Mouse (Mus musculus): ENCODE results near the gene Uspl1. TPM values are rescaled to one million over a fixed set of nuclear protein-coding genes. Genes with fewer than 3 reads are reported as not detected.
A peak's percentile ranks its signal among the peaks of the same experiment; 100 is the strongest.

Uspl1 gene
- total RNA-seq, 2 experiments from 2014 or later, result 22.9 to 23.4 TPM

GRCm38 (mm10) chr5:149247047-149247904 lies 63.1 kb downstream of the Uspl1 start:
- no peak for DNase-seq
- intact Hi-C loops (cut with DNase I), result no loop called here

GRCm38 (mm10) chr5:149252303-149252702 lies 68.2 kb downstream of the Uspl1 start:
- DNase-seq, result no peak
- intact Hi-C loops (cut with DNase I), result no loop called here

- DNase-seq, result no peak
- intact Hi-C loops (cut with DNase I), result no loop called here
Observed at GRCm38 (mm10) chr5:149253491-149253890, 69.3 kb downstream of the Uspl1 start.

- intact Hi-C loops (cut with DNase I), result no loop called here
- no peak for DNase-seq
Observed at GRCm38 (mm10) chr5:149255522-149255921, 71.4 kb downstream of the Uspl1 start.

- intact Hi-C loops (cut with DNase I), result no loop called here
- no peak for DNase-seq
Observed at GRCm38 (mm10) chr5:149257518-149258281, 73.5 kb downstream of the Uspl1 start.

- DNase-seq, result peak in 1 of 2 experiments; percentile 27
- intact Hi-C loops (cut with DNase I), result no loop called here
Observed at GRCm38 (mm10) chr5:149259093-149259492, 74.9 kb downstream of the Uspl1 start.

- DNase-seq, result no peak
- intact Hi-C loops (cut with DNase I), result no loop called here
Observed at GRCm38 (mm10) chr5:149261449-149261848, 77.3 kb downstream of the Uspl1 start.

GRCm38 (mm10) chr5:149261866-149262265 lies 77.7 kb downstream of the Uspl1 start:
- intact Hi-C loops (cut with DNase I), result no loop called here
- DNase-seq, result no peak

- DNase-seq, result no peak
- intact Hi-C loops (cut with DNase I), result no loop called here
Observed at GRCm38 (mm10) chr5:149264405-149264804, 80.3 kb downstream of the Uspl1 start, which contains the start of gene Alox5ap. Gene Alox5ap (plus strand): TSS chr5:149264767.

- no peak for DNase-seq
Observed at GRCm38 (mm10) chr5:149264878-149265279, 80.7 kb downstream of the Uspl1 start.

More at GRCm38 (mm10) chr5:149264878-149265279, 80.7 kb downstream of the Uspl1 start:
- intact Hi-C loops (cut with DNase I), result no loop called here

Small RNA genes within 50 kb of the gene (microRNA-seq; reads per million reads assigned to microRNA genes)
- 0 reads per million in 2 experiments for gene Gm24105

Other genes with a start within 250 kb of the Uspl1 start
- 1 to 10 TPM; 1.4 to 2.5 TPM for gene Gm42791, start 189.2 kb upstream of the Uspl1 start, total RNA-seq (2021)
- 100 to 1,000 TPM in 1 of 2 experiments, 10 to 100 TPM in 1; 86.3 to 104 TPM for gene Hmgb1, start 139 bp downstream of the Uspl1 start, total RNA-seq (2021)
- 1 to 10 TPM; 5.0 to 6.5 TPM for gene Alox5ap, start 80.4 kb downstream of the Uspl1 start, total RNA-seq (2021)
- 10 to 100 TPM; 14.9 to 15.1 TPM for gene Medag, start 227.4 kb downstream of the Uspl1 start, total RNA-seq (2021)